Mouse (Mus musculus) ES-CJ7 (cell line): ENCODE results near the gene Exoc3l2.
A peak's percentile ranks its signal among the peaks of the same experiment; 100 is the strongest.

Experiments
- DNase-seq: peaks from one replicate; pipeline ENCODE4 v3.0.0; 2011; ENCODE audit warnings: low read depth, low spot score

Exoc3l2 gene

GRCm38 (mm10) chr7:19520032-19520431, 56.9 kb downstream of the Exoc3l2 start:
- no peak for DNase-seq

- DNase-seq = no peak
Measured at GRCm38 (mm10) chr7:19523017-19523756, 60.1 kb downstream of the Exoc3l2 start.

GRCm38 (mm10) chr7:19523757-19524419, 60.8 kb downstream of the Exoc3l2 start:
- DNase-seq = peak; percentile 48

GRCm38 (mm10) chr7:19524420-19525104, 61.4 kb downstream of the Exoc3l2 start:
- DNase-seq = no peak

- no peak for DNase-seq
Measured at GRCm38 (mm10) chr7:19525105-19525481, 62.0 kb downstream of the Exoc3l2 start.

DNA sequence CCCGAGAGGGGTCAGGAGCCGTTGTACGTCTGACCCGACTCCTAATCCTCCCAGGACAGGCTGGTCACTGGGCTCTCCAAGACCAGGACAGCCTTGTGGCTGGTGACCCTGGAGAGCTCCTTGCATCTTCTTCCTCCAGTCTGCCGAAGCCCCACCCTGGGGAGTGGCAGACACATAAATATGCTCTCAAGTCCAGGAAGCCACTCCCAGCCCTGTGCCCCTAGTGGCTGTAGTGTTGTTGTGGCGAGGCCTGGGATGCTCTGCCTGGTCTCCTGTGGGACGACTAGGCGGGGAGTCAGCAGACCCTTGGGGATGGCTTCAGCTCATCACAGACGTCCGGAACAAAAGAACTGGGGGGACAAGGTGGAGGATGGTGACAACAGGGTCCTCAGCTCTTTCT, 67.9 kb downstream of the Exoc3l2 start:
- DNase-seq = peak; percentile 51

DNA sequence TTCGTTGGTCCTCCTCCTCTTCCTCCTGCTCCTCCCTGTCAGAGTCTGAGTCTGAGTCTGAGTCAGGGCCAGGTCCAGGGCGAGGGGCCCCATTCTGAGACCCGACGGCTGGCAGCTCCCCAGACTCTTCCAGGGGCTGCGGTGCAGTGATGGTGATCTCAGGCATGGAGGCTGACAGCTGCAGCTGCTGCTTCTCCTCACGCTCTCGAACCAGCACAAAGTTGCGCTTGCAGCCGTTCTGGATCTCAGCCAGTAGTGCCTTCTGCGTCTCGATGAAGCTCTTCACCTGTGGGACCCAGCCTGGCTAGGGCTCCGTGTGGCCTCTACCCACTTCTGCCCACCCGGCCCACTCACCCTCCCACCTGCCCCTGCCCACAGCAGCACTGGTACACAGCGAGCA, 69.1 kb downstream of the Exoc3l2 start:
- no peak for DNase-seq

- no peak for DNase-seq
Measured at GRCm38 (mm10) chr7:19534676-19535075, 71.5 kb downstream of the Exoc3l2 start.

- no peak for DNase-seq
Measured at GRCm38 (mm10) chr7:19540771-19541566, 77.8 kb downstream of the Exoc3l2 start.

DNA sequence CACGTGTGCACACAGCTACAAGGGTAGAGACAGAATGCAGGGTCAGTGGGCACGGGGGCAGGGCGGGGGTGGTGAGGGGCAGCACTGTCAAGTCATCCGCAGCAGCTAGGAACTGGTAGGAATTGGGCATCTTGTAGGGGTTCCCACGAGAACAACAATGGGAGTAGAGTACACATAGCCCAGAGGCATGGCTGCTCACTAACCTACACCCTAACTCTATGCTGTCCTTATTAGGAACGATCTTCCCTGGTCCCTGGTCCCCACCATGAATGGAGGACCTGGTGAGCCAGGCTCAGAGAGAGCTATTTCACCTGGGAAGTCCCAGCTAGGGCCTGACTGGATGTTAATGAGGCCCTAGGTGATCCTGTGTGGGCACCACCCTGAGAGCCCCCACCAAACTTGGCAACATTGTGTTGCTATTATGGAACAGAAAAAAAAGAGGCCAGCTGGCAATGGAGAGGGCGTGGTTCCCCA, 78.6 kb downstream of the Exoc3l2 start:
- DNase-seq = no peak

GRCm38 (mm10) chr7:19542155-19542691, 79.1 kb downstream of the Exoc3l2 start:
- no peak for DNase-seq

GRCm38 (mm10) chr7:19543584-19543983, 80.5 kb downstream of the Exoc3l2 start:
- no peak for DNase-seq

DNA sequence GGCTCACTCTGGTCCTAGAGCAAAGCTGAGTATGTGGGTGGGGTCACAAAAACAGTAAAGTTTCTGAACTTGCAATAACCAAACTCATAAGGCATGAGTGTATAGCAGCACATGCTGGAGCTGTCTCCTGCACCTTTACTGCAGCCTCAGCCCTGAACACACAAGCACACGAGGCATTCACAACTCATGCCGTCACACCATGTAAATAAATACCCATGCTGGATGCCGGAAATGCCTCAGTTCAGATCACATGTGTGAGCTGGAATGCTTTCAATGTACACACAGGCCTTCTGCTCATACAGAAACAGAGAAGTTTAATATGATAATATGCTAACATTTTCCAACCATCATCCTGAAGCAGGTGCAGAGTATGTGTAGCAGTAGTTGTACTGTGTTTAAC, 82.9 kb downstream of the Exoc3l2 start:
- no peak for DNase-seq
